Mouse (Mus musculus) induced T-regulatory cell, adult 2 months (primary cell): ENCODE measurements at regions not wholly inside any gene's neighbourhood (a gene's known extent, or its start where the extent isn't known, plus 50 kb on each side); places are given as distances from the start of the nearest gene placed in this dataset.
"Not testable (repeated sequence)": the region's sequence is repeated elsewhere in the genome, so short reads cannot be mapped to it uniquely, and the experiment has no call there.

ENCODE experiments used
- DNase-seq: peaks from one replicate; pipeline ENCODE4 v3.0.0-alpha.2; 2012; ENCODE audit warnings: low read depth

DNA sequence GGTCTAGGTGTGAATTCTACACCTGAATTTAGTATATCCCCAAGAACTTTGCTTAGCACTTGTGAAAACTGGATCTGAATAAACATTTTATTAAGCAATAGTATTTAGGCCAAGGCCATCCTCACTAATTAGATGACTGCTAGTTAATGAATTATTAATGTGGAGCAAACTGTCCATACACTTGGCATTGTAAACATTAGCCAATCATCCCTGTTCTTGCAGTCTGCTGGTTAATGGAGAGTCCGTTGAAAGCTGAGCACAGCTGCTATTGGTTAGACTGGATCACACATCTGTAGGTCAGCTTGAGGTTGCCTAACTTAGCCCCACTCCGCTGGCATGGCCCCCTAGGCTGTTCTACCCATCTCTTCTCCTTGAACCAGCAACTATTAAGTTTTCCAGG lies 826.2 kb upstream of the 4930452B06Rik start:
- DNase-seq = no peak

DNA sequence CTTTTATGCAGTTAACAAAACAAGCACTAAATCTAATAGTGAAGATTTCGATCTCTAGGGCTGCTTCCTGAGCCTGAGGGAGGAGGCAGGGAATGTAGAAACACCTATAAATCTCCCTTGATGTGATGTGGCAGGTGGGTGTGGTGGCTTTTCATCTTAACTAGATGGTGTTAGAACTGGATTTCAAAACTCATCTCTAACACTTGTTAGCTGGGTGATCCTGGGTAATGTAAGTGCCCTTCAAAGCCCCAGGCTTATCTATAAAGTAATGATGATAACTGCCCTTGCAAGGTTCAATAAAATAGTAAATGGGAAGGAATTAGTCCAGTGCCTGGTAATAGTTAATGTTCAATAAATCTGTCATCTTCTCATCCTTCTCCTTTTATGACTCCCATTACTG lies 822.5 kb upstream of the 4930452B06Rik start:
- DNase-seq = no peak

DNA sequence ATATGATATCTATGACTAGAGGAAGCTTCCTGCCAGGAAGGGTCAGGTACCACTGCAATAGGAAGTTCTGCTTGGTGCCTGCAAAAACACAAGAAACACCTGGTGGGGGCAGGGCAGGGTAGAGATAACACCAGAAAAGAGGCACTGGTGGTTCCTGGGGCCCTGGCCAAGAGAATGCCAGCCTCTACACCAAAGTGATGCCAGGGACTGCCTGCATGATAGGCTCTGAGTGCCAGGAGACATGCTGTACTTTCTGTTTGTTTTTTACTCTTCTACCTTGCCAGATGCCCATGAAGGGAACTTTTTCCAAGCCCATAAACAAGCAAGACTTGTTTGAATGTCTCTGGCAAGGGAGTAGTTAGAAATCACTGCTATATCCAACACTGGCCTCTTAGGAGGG lies 812.9 kb upstream of the 4930452B06Rik start:
- no peak for DNase-seq

DNA sequence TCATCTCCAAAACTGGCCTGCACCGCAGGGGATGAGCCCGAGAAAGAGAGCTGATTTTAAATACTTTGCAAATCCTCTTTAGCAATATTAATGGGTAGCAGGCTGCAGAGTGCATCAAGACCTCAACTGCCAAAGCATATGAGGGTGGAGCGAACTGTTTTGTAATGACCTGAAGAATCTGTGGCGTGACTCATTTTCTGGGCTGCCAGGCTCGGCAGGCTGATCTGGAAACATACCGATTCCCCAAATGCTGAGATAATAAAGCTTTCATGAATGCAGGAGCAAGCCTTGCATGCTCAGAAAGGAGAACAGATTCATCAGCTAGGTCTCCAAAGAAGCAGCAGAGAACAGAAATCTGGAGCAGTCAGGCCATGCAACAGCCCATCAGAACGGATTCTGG lies 809.1 kb upstream of the 4930452B06Rik start:
- DNase-seq = no peak

DNA sequence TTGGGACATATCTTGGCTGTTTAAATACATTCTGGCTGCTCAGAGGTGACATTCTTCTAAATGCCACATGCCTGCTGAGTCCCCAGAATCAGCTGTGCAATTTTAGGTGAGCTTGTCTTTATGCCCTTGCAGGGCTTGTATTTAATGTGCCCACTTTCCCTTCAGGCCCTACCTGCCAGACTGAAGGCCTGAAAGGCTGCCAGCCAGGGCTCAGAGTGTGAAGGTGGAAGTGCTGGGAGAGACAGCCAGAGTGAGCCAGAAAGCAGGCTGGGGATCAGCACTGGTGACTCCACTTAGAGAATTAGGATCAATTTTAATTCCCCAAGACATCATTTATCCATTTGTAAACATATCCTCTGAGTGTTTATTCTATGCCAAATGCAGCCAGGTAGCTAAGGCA lies 803.6 kb upstream of the 4930452B06Rik start:
- no peak for DNase-seq

DNA sequence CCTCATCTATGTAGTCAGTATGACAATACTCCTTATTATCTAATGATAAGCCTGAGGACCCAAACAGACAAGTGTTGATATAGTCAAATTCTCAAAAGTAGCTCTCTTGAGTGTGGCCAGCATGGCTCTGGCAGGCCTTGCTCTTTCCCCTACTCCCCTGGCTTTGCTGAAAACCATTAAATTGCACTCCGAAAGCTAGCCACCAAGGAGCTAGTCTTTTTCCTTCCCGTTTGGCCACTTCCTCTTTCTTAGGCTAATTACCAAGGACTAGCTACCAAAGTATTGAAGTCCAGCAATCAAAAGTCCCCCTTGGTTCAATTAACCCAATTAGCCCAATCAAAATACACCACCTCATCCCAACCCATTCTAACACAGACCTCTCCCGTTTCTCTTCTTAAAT lies 802.6 kb upstream of the 4930452B06Rik start:
- DNase-seq = no peak

DNA sequence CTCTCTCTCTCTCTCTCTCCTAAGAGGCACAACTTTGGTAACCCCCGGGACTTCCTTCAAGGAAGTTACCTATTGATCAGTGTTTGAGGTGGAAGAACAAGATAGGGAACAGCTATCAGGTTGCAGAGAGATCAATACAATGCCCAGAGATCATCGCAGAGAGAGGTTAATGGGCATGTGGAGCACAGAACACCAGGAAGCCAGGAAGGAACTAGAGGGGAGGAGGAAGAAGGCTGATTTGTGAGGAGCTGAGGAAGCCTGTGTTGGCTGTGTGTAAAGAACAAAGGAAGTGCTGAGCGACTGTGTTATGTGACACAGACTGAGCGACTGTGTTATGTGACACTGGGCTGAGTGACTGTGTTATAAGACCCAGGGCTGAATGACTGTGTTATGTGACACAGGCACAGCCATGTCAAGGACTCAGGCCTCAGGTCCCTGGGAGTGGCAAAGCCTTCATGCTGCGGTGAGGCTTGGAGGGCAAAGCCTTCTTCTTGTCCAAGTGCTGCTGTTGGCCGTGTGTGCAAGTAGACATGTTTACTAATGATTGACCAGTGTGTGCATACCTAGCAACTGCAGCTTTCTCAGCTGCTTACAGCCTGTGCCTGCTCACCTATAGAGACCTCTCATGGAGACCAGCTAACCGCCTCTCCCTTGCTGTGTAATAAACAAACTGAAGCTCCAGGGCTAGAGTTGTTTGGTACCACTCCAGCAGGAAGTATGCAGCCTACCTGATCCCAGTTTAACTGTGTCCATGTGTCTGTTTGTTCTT lies 801.8 kb upstream of the 4930452B06Rik start:
- DNase-seq = no peak

DNA sequence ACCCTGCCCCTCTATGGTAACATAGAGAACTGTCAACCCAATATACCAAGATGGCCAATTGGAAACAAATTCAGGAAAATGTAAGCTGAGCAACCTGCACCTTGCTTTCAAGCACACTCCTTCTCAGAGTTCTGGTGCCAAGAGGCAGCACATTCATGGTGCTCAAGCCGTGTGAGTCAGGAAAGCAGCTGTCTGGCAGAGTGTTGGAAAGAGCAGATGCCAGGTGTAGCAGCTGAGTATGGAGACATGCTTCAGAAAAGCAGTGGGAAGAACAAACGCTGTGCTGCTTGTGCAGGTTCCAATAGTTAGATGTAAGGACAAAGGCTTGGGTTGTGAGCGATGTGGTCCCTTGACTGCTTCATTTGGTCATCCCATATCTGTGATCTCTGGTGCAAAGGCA lies 794.0 kb upstream of the 4930452B06Rik start:
- DNase-seq = no peak

DNA sequence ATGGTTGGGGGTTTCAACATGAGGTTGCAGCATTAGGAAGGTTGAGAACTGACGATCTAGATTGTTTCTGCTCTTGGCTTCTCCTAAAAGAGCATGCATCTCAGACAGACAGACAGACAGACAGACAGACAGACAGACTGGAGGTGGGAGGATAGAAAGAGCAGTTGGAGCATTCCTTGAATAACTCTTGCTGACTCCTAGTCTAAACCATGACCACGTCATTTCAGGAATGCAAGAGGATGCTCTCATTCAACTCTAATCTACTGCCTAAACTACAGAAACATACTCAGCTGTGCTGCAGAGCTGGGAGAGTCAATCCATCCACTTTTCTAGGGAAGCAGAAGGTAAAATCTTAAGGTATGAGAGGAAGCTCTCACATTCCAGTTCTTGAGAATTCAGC lies 792.8 kb upstream of the 4930452B06Rik start:
- DNase-seq = no peak

DNA sequence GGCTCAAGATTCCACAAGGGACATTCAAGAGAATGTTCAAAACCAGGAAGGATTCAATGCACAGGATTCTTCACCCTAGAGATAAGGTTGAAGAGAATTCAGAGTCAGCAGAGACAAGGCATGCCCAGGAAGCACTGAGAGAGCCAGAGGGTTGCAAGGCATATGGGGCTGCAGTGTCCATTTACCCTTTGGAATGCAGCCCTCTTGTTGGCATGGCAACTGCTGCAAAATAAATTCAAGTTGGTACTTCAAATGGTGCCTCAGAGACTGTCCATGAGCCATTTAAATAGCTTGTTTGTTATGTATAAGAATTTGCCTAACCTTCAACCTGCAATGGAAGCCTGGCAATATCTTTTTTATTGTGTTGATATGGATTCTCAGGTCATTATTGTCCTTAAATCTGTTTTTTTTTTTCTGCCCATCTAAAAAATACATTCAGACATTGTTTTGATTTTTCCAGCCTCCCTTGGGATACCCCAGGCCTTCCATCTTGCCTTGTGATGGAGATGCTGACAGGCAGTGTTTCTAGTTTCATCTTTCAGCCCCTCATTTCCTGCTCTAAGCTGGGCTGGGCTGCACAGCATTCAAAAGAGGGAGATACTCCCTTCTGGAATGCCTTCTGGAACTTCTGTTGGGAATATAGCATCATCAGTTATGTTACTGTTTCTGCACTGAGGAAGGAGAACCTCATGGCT lies 791.9 kb upstream of the 4930452B06Rik start:
- DNase-seq = no peak

DNA sequence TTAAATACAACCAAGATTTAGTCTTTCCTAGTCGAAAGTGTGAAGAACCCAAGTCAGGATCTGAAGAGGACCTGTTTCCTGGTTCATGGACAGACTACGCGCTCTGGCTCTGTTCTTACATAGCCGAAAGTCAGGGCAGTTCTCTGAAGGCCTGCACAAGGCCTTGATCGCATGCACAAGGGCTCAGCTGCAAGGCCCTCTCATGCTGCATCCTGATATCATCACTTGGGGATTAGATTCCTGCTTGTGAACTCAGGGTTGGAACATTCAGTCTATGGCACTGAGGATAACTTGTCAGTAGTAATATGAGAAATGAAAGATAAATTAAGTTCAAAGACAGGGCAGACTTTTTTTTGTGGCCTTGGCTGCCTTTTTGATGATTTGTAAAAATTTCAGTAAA lies 789.9 kb upstream of the 4930452B06Rik start:
- no peak for DNase-seq

DNA sequence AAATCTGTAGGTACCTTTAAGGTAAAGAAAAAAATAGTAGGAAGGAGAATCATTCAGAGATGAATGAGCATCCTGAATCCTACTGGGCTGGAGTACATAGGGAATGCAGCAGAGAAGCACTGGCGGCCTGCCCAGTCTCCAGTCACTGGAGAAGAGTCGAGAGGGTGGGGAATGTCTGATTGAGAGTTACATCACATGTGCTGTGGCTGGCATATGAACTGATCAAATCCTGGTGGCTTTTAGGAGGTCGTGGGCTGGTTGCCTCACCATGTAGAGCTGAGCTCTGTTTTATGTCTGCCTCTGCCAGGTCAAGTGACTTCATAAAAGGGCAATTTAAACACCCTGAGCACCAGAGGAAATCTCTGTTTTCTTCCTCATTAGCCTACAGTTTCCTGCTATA lies 783.9 kb upstream of the 4930452B06Rik start:
- no peak for DNase-seq

DNA sequence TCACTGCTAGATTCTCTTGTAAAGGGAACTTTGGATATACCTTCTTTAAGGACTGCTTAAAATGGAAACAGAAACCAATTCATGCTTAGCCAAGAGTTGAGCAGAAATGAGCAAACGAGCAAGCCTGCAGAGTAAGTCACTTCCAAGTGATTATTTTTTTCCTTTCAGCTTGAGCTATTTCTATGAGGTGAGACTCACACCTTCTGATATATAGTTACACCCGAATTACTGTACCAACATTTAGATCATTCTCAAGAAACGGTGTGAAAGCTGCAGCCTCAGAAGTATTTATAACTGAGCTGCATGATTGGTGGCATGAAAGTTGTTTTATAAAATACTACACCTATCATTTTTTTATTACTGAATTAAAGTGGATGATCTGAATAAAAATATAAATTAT lies 771.9 kb upstream of the 4930452B06Rik start:
- DNase-seq = no peak

DNA sequence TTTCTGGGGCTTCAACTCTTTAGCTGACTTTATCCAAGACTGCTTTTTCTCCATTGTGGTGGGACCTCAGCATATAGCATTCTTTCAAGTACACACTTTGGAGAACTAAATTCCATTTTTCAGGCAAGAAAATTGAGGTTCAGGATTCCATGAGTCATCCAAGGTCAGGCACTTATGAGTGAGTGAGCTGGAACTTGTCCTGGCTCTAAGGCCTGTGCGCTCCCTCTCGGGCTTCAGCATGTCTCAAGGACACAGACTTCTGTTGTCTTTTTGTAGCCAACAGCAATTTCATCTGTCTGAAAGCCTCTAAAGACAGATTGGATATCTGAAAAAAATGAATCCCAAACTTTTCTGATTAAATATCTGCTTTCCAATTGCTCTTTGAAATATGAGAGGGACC lies 769.1 kb upstream of the 4930452B06Rik start:
- no peak for DNase-seq

DNA sequence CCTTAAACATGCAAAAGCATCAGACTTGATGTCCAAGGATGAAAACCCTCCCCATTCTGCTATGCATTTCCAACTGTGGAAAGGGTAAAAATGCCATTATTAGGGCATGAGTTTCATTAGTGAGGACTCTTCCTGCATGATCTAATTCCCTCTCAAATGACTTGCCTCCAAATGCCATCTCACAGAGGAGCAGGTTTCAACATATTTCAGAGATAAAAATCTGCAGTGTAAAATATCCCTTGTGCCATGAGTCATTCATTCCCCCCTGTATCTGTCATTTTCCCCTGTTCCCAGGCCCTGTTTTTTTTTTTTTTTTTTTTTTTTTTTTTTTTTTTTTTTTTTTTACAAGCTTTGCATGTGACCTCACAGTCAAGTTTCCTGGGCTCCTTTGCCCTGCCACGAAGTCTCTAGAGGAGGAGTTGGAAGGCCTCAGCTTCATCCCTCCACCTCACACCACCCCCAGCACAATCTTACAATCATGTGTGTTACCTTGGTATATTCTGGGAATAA lies 767.1 kb upstream of the 4930452B06Rik start:
- DNase-seq = no peak

DNA sequence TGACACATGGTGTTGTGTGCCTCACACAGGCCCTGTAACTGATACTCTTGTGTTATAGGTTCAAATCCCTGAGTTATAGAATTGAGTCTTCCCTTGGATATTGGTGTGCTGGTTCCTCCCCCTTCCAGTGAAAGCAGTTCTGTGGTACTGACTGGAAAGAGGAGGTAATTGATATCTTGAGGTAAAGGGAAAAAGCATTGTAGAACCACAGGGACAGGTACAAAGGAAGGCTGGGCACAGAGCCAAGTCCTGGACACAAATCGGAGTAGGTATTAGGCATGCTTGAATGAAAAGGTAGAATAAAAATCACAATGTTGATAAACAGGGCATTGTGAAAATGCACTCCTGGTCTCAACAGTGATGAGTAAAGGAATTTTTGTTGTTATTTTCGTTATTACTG lies 765.8 kb upstream of the 4930452B06Rik start:
- DNase-seq = no peak

DNA sequence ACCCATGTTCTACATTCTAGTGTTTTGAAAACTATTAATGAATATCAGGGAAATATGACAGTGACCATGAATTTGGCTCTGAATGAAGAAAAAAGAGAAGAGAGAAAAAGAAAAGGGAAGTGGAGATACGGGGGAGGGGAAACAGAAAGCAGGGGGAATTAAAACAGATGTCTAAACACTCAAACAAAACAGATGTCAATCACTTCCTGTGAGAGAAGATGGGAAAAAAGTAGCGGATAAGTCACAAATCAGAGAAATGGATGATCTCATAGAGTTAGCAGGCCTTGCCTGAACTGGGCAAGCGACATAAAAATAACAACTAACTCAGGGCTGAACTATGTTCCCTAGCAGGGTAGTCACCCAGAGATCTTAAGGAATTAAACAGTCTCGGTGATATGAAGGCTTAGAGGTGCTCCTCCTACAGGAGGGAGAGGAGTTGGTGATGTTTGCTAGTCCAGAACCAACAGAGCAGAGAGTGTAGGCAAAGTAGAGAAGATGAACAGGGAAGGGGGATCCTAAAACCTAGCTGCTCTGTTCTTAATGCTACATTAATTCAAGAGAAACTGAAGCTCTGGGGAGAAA lies 745.9 kb upstream of the 4930452B06Rik start:
- no peak for DNase-seq

DNA sequence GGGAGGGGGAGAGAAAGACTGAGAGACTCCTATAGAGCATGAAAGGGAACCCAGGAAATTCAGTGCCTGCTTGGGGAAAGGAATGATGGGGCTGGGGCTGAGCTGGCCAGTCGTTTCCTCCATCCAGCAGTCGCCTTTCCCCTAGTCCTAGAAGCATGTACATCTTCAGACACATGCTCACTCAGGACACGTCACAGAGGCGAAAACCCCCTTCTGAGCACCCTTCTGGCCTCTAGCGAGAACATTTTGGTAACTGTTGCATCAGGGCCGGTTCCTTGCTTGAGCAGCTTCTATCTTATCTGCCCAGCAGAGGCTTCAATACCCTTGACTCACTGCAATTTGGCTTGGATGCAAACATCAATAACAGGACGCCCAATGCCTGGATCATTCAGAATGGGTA lies 737.6 kb upstream of the 4930452B06Rik start:
- DNase-seq = no peak

DNA sequence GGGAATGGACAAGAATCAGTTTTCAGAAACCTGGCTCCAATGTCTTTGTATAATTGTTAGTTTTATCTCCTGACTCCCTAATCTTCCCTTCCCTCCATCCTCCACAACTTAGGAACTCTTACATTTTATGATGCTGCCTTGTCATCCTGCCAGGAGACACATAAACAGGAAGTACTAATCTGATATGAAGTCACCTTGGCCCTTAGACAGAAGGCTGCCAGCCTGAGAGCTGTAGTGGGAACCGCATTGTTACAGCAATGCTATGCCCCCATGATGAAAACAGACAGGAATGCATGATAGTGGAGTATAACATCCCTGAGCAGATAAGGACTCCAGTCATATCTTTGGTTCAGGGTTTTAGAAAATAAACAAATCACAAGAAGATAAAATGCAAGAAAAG lies 734.8 kb upstream of the 4930452B06Rik start:
- DNase-seq = no peak

DNA sequence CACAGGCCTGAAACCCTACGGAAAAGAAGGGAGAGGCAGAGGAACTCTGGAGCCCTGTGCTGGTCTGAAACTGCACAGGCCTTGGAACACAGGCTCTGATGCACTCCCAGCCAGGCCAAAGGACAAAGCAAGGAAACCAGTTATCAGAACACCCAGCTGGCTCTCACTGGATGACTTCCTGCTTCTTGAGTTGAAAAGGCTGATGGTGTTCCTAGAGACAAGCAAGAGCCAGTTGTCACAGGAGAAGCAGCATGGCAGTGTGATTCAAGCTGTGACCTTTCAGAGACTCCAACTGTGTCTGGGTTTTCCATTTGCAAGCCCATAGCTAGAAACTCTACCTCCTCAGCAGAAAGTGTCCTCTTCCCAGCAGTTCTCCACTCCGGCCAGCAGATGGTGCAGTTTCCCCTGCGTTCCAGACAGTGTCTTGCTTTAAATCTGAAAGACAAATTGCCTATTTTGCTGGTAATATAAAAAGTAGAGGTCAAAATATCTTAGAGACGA lies 727.3 kb upstream of the 4930452B06Rik start:
- peak; percentile 33 for DNase-seq

DNA sequence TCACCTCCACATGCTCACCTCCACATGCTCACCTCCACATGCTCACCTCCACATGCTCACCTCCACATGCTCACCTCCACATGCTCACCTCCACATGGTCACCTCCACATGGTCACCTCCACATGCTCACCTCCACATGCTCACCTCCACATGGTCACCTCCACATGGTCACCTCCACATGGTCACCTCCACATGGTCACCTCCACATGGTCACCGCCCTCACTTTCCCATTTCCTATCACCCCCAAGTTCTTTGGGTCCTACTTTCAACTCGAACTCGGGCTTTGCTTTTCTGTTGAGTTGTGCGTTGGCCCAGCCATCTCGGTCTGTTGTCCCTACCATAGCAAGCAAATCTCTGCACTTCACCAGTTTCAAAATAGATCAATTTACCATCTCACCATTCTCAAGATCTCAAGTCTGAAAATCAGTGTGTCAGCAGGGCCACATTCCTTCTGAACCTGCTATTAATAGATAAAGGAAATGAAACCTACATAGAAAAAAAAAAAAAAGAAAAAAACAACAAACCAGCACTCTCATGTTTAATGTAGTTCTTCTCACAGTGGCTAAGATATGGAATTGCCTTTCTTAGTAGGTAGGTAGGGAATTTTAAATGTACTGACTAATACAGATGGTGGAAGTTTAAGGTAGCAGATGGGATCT lies 724.0 kb upstream of the 4930452B06Rik start:
- DNase-seq = not testable (repeated sequence)

DNA sequence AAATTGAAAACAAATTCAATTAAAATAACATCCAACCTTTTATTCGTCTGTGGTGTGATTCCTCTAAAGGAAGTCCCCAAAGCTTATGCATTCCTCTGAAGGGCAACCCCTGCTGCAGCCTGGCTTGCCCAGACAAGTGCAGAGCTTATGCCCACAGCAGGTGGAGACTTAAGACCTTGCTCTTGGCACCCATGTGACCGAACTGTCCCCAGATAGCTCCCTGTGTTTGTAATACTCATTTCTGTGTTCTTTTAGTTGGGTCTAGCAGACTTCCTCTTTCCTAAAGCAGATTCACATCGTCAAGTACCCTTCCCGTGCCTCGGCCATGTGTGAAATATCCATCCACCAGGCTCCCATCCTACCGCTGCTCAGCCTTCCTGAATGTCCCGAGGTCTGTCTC lies 723.1 kb upstream of the 4930452B06Rik start:
- DNase-seq = no peak
